Mouse (Mus musculus) T-helper 17 cell (primary cell): Measurements from ENCODE around the gene Olfr57.
"Not testable (repeated sequence)": the region's sequence is repeated elsewhere in the genome, so short reads cannot be mapped to it uniquely, and the experiment has no call there.

Experiments
- in situ Hi-C, 2 experiments: fragments of 300-600 bp; cut with MboI, MseI; formaldehyde crosslinking; loops; 1 replicate in 1 of 2; 2 replicates in 1 of 2; pipeline ENCODE4 v1.15.1; 2025; ENCODE audit warnings: high pct_unique_total_duplicates in 2 of 2

Olfr57 gene

GRCm38 (mm10) chr10:79028441-79028840 lies at the start of gene Olfr57:
TSS of gene Olfr57 (plus strand) at chr10:79028741.
- in situ Hi-C loops: no loop called here

- in situ Hi-C loops: no loop called here
Observed at GRCm38 (mm10) chr10:78980750-78981149, 47.8 kb upstream of the Olfr57 start, which contains the start of gene Olfr1352. TSS of gene Olfr1352 (plus strand) at chr10:78981050.

- in situ Hi-C loops: no loop called here
Observed at GRCm38 (mm10) chr10:79012172-79012571, 16.4 kb upstream of the Olfr57 start, which contains the start of gene Olfr1351. TSS of gene Olfr1351 (plus strand) at chr10:79012472.

- in situ Hi-C loops: not testable (repeated sequence)
Observed at GRCm38 (mm10) chr10:79042457-79042856, 13.9 kb downstream of the Olfr57 start.

GRCm38 (mm10) chr10:79057370-79057769 lies 28.8 kb downstream of the Olfr57 start:
- in situ Hi-C loops: not testable (repeated sequence)
